Mouse (Mus musculus) effector memory CD4-positive, alpha-beta T cell, adult 7 months (primary cell): ENCODE data around the gene Calm3. TPM values are rescaled to one million over a fixed set of nuclear protein-coding genes. Genes with fewer than 3 reads are reported as not detected.

Experiments
- polyA plus RNA-seq: library from polyadenylated mRNA; unstranded; fragments of 100-300 nt; shearing (Covaris generic); gene quantifications from one replicate; pipeline ENCODE4 v1.2.1, GENCODE M21; 2017

The Calm3 gene
- polyA plus RNA-seq: 77.0 TPM

DNA sequence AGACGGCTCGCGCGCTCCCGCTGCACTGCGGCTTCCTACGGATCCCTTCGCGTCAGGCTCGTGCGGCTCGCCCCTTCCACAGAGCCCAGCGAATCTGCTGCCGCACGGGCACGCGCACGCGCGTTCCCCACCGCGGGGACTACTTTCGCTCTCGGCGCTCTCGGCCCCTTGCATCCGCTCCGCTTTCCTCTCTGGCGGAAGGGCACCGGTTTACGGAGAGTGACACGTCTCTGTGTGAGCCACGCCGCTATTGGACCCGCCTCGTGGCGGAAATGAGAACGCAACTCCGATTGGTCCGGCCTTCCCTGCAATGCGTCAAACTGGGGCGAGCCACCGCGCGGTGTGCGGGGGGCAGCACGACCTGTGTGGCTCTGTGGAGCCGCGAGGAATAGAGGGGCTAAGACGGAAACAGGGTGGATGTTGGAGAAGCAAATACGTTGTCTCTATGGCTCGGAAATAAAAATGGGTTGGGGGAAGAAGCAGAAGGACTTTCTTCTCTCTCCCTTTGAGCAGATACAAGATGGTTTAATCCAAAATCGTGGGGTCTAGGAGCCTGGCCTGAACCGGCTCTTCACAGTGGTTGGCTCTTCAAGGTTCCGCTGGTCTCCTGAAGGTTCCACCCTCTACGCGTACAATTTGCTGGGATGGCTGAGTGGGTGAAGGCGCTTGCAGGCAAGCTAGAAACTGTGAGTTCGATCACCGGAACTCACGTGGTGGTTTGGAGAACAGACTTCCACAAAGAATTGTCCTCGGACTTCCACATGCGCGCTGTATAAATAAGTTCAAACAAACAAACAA is at the start of gene Calm3:
Calm3 (minus strand) TSS at position 78 of the 798 bp plus-strand sequence.

DNA sequence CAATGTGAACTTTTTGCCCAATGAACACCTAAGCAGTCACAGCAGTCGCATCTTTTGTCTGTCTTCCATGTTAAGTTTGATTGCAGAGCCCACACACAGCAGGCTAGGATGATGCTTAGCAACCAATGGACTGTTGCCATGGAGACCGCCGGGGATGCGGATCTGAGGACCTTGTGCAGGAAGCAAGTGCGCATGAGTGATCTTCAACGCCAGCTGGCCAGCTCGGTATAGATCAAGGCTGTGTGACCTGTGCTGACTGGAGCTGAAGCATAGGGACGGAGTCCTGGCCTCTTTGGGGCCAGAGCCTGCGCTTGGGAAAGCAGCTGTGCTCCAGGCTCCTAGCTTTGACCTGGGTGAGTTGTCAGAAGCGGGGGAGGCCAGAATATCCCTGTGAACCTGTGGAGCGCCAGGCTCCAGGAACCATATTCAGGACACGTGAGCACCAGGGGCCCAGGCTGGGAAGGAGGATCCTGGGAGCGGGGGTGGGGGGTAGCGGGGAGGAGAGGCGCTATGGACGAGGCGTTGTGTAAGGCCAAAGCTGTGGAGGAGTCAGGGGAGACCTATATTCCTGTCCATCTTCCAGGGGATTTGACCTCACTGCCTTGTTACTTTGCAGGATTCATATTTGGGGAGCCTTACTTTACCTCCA is 35.7 kb upstream of the Calm3 start, which contains the start of gene Pnmal1:
Pnmal1 (plus strand) TSS at position 141 of the 649 bp plus-strand sequence.

GRCm38 (mm10) chr7:16944061-16944807 is 20.3 kb upstream of the Calm3 start, which contains the start of gene Pnmal2:
Pnmal2 (plus strand) TSS chr7:16944682.

DNA sequence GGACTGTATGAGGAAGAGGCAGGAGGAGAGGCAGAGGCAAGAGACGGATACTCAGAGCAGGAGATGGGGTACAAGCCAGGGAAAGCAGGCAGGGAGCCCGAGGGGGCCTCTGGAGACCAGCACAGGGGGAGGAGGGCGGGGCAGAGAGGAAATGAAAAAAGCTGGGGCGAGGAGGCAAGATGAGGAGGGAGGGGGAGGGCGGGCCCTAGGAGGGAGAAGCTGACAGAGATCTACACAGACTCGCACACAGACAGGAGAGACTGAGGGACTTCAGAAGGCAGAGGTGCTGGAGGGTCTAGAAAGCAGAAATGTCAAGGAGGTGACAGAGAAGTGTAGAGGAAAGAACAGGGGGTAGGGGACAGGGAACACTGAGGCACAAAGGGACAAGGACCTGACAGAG is 17.6 kb downstream of the Calm3 start, which contains the start of gene Ptgir:
Ptgir (plus strand) TSS at position 210 of the 400 bp plus-strand sequence.

GRCm38 (mm10) chr7:16891641-16892351 is 32.1 kb downstream of the Calm3 start, which contains the start of gene Gng8:
Gng8 (plus strand) TSS chr7:16891786.

GRCm38 (mm10) chr7:16875310-16875325 is 48.8 kb downstream of the Calm3 start, which contains the start of gene Dact3:
Dact3 (plus strand) TSS chr7:16875317.

Other genes with a start within 250 kb of the Calm3 start
- not detected for gene Ceacam15, start 248.4 kb downstream of the Calm3 start, polyA plus RNA-seq
- gene Ceacam9, start 202.2 kb downstream of the Calm3 start, polyA plus RNA-seq: not detected
- 90.3 TPM for gene Ap2s1, start 185.7 kb downstream of the Calm3 start, polyA plus RNA-seq
- 321 TPM for gene Slc1a5, start 142.8 kb downstream of the Calm3 start, polyA plus RNA-seq
- gene Strn4, start 108.2 kb downstream of the Calm3 start, polyA plus RNA-seq: 64.8 TPM
- 26.4 TPM for gene Fkrp, start 107.4 kb downstream of the Calm3 start, polyA plus RNA-seq
- 121 TPM for gene Prkd2, start 81.2 kb downstream of the Calm3 start, polyA plus RNA-seq
- 0.41 TPM for gene Dact3, start 48.8 kb downstream of the Calm3 start, polyA plus RNA-seq
- not detected for gene Gng8, start 32.3 kb downstream of the Calm3 start, polyA plus RNA-seq
- not detected for gene Ptgir, start 17.6 kb downstream of the Calm3 start, polyA plus RNA-seq
- gene Pnmal2, start 20.6 kb upstream of the Calm3 start, polyA plus RNA-seq: 0.27 TPM
- gene Pnmal1, start 35.6 kb upstream of the Calm3 start, polyA plus RNA-seq: 0.24 TPM
- 1.4 TPM for gene Gm42372, start 59.0 kb upstream of the Calm3 start, polyA plus RNA-seq
- gene Ccdc8, start 68.6 kb upstream of the Calm3 start, polyA plus RNA-seq: 0.11 TPM
- 69.3 TPM for gene Ppp5c, start 103.8 kb upstream of the Calm3 start, polyA plus RNA-seq
- 0.43 TPM for gene Hif3a, start 138.3 kb upstream of the Calm3 start, polyA plus RNA-seq
- 0.91 TPM for gene Psg16, start 149.9 kb upstream of the Calm3 start, polyA plus RNA-seq
- gene Ceacam3, start 226.2 kb upstream of the Calm3 start, polyA plus RNA-seq: not detected